Mouse (Mus musculus) hematopoietic stem cell, adult 5-6 weeks (primary cell): Measurements from ENCODE around the gene Gid8. TPM values are rescaled to one million over a fixed set of nuclear protein-coding genes. Genes with fewer than 3 reads are reported as not detected.

Experiments used
- ATAC-seq, 2 experiments: fragments of 125-278 bp in 1 of 2; replicated peaks in 1 of 2; 2 replicates each; pipeline ENCODE4 v1.8.0; 2016 to 2017; ENCODE audit warnings: inconsistent platforms in 2 of 2, mild to moderate bottlenecking in 2 of 2, moderate number of reproducible peaks in 2 of 2, low read depth in 1 of 2, moderate TSS enrichment in 1 of 2; ENCODE audit not compliant: low FRiP score in 2 of 2, poor library complexity in 2 of 2, severe bottlenecking in 2 of 2, insufficient read depth in 1 of 2, low TSS enrichment in 1 of 2
- total RNA-seq: library from RNA; stranded (forward); fragments of 172-1452, 232-1000 nt; gene quantifications from 2 replicates; pipeline ENCODE4 v1.2.3, GENCODE M21; 2017

Gid8 gene
- 52.2 and 78.0 TPM in 2 replicates for total RNA-seq

DNA sequence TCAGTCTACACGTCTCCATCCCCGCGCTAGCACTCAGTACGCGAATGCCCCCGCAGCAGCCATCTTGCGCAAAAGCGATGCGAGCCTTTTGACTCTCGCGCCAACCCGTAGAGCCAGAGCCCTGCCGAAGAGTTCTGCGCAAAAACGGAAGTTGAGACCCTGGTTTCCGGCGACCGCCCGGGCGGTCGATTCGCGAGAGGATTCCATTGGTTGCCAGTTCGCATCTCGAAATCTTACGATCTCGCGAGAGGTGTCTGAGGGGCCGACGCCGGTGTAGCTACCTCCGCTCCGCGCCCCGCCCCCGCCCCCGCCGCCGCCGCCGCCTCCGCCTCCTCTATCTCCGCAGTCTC, at the start of gene Gid8, which contains the start of gene Dido1:
TSS of gene Gid8 (plus strand) at position 195 of the 350 bp plus-strand sequence.
TSS of gene Dido1 (minus strand) at position 77 of the 350 bp plus-strand sequence.
- peak; percentile 91 to 95 for ATAC-seq

DNA sequence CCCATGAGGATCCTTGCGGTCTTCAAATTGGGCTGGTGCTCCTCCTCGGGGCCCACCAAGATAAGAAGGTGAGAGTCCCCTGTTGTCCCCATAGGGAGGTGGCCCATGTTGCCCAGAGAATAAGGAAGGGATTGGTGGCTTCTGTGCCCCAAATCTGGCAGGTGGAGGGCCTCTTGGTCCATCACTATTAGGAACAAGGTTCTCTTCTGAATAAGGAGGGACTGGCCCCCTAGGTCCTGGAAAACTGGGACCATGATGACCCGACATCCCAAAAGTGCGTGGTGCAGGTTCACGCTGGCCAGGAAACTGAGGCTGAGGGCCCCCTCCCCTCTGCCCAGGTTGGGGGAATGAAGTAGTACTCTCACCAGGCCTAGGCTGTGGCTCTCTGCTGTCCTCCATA, 49.4 kb upstream of the Gid8 start:
- no peak for ATAC-seq

- no peak for ATAC-seq
These were observed 47.9 kb upstream of the Gid8 start for GRCm38 (mm10) chr2:180662008-180662407.

DNA sequence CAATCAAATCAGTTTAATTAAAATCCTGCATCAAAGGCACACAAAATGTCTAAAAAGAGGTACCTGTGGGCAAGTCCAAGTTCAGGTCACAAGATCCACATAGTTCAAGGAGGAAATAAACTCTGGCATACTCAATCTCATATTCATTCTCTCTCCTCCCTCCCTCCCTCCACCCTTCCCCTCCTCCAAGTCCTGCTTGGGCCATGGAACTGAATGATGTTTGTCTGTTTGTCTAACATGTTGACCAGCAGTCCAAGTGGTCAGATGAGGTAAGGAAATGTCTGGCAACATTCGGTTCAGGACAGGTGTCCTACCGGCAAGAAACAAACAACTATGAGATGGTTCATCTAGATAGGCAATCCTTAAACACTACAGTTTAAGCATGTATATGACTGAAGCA, 33.2 kb upstream of the Gid8 start:
- no peak for ATAC-seq

- ATAC-seq = peak; percentile 80 to 86
These were observed 31.2 kb upstream of the Gid8 start for GRCm38 (mm10) chr2:180678609-180679140.

DNA sequence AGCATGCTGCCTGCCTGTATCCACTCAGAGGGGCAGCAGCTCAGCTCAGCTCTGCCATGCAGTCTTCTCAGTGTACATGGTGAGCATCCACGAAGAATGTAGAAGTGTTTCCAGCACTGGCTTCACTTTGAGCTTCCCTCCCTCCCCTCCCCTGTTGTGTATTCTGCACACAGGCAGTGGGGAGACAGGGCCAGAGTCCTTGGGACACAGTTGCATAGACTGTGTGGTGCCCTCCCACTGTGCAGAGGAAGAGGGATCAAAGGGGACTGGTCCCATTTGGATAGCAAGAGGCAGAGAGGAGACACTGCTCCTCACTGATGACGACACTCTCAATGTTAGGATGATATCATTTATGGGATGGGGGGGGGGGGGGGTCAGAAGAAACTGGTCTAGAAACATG, 28.7 kb upstream of the Gid8 start:
- no peak for ATAC-seq

DNA sequence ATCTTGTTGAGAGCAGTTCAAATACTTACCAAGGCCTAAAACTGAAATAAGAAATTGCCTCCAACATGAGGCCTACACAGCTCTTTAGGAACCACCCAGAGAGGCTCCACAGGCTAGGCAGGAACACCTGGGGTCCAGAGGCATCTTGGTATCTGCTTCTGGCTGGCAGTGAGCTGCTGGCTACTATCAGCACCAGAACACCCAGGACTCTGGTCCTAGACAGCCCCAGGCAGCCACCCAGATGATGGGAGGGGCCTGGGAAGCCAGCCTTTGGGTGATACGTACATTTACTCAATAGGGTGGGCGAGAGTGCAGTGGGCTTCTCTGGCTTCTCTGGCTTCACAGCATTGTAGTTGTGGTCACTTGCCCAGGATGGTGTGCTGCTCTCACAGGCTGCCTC, 26.4 kb upstream of the Gid8 start:
- no peak for ATAC-seq

DNA sequence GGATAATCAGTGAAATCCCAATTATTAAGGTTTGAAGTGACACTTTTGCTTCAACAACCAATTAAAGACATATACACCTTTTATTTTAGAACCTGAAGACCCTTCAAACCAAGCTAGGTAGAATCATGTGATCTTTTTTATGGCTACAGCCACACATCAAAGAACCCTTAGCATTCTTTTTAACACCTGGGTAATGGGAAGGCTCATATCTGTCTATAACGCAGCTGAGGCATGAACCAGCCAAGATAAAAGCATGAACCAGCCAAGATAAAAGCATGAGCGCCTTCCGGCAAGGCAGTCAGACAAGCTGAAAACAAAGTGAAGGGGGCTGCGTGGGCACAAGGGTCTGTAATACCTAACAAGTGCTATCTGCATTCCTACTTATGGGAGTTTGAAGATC, 25.9 kb upstream of the Gid8 start:
- ATAC-seq = no peak

DNA sequence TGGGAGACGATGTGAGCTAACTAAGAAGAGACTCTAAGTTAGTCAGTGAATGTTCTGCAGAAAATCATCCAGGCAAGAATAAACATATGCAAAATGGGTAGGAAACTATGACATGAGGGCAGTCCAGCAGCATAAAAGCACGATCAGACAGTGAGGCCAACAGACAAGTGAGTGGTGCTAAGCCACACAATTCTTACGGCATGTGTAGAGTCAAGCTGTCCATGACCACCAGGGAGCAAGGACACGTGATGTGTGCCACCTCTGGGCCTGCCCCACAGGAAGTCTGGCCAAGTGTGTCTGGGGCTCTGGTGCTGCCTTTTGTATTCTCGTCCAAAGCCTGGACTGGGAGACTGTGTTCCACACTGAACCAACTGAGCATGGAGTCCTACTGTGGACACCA, 20.1 kb upstream of the Gid8 start:
- peak; percentile 28 to 52; a peak in 3 of 4 replicates for ATAC-seq

DNA sequence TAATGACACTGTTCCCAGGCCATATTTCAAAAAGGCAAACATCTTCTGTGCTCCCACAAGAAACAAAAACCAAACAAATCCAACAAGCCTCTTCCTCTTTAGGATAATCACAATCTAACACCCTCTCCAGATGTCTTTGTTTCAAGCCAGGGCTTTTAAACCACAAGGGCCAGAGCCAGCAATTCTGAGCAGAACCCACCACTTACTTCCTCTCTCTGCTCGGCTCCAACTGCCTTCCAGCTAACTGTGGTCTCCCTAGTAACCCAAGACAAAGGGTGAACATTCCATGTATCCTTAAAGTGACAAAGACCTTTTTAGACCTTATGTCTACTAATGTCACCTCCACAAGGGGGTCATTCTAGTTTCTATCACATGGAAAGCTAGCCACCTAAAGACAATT, 17.3 kb upstream of the Gid8 start:
- peak; percentile 89 to 94 for ATAC-seq

- ATAC-seq = peak; percentile 50 to 51; a peak in 3 of 4 replicates
These were observed 14.7 kb upstream of the Gid8 start for GRCm38 (mm10) chr2:180695176-180695575.

GRCm38 (mm10) chr2:180700457-180700856, 9.5 kb upstream of the Gid8 start:
- ATAC-seq = no peak

DNA sequence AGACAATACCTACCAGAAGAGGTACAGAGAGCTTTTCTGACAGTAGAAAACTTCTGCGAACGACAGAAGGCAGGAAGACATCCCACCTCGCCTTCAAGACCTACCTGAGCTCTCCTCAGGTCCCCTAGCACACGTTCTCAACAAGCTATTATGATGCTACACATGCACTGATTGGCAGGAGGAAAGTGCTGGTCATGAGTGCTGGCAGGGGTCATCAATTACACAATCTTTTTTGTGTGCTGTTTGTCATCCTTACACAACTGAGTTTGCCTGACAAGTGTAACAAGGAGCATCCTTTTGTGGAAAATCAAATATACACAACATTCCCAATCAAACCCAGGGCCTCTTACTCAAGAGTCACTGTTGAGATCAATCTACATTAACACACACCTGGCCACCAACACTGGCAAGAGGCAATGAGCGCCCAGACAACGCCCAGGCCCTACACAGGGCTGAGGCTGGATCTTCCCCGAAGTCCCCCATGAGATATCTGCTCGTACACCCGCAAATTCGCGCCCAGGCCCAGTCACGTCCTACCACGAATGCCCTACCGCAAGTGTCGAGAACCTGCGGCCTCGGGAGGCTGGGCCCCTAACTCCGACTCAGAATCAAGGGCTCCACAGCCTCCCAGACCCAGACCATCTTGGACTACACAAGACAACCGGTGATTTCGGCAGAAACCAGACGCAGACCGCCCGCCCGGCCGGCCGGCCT, 8.7 kb upstream of the Gid8 start:
- ATAC-seq = no peak

DNA sequence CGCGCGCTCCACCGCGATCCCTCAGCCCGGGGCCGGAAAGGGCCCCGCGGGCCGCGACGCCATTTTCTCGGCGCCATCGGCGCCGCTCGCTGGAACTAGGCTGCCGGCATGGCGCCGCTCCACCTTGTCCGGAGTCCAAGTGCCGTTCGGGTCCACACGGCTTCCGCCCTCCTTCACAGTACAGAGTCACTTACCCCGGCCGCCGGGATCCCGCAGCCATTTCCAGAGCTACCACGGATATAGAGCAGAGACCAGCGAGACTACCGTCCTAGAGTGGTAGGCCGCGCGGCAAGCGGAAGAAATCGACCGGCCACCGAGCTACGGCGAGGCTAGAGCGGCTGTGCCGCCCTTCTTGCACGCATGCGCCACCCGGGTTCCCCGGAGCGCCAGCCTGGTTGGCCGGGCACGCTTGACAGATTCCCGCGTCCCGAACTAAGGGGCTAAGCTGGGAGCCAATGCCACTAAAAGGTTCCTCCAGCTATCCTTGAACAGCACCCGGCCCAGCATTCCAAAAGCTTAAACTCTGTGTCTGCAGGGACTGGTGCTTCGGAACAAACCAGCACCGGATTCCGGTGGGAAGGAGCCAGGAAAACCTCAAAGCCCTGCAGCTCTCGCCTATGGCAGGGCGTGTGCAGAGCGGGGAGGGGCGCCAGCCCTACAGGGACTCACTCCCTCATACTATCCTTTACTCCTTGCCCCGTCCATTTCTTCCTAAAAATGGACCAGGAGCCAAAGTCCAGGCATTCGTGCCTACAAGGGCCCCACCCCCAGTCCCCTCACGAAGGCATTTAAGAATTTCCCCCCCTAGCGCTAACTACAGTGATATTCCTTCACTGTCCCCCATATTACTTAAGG, 7.9 kb upstream of the Gid8 start:
- ATAC-seq = peak; percentile 72 to 86

- no peak for ATAC-seq
These were observed 7.2 kb upstream of the Gid8 start for GRCm38 (mm10) chr2:180702701-180703149.

DNA sequence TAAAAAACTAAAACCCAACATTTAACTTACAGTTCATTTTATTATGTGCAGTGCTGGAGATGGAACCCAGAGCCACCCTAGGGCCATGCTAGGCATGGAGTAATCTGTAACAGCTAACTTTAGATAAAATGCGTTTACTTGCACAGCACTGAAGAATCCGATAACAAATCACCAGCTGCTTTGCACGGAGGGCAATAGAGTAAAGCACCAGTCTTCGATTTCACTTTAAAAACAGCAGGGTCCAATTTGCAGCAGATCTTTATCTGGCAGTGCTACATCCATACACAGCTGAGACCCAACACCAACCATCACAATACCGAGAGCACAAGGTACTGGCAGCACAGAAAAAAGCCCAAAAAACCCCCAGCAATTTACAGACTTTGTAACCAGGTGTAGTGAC, 6.7 kb upstream of the Gid8 start:
- ATAC-seq = no peak

DNA sequence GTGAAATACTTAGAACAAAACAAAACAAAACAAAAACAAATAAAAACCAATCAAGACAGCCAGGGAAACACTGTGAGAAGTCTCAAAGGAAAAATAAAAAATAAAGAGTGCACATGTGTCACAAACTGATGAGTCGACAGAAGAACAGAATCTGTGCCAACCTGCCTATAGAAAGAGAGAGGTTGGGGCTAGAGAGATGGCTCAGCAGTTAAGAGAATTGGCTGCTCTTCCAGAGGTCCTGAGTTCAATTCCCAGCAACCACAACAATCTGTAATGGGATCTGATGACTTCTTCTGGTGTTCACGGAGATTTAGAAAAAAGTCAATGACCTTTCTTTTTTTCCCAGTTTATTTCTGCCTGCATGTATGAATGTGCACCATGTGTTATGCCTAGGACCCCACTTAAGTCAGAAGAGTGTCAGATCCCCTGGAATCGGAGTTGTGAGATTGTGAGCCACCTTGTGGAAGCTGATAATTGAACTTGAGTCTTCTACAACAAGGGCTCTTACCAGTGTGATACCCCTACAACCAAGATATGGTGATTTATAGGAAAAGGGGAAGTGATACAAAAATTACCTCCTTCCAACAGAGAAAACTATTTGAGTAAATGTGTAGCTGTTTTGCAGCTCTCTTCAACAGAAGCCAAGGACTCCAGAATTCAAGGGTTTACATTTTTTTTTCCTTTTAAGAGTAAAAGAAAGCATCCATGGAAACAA, 6.1 kb upstream of the Gid8 start:
- no peak for ATAC-seq

DNA sequence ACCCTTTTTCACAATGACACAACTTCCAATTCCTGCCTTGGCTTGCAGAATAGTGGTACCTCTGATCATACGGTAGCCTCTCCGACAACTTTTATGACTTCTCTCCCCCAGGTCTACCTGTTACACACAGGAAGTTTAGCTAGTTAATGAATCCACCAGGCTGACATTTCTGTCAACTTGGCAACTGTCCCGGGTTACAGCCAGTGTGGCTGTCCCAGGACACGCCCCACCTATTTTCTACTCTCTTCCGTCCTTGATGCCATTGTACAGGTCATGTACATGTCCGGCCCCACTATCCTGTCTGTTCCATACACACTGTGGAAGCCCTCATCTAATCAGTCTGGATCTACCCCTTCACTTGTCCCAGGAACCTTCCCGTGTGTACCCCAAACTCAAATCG, 5.3 kb upstream of the Gid8 start:
- ATAC-seq = no peak
